Mouse (Mus musculus) midbrain, embryonic 15.5 days (tissue): ENCODE measurements around the gene Npas2. TPM values are rescaled to one million over a fixed set of nuclear protein-coding genes. Genes with fewer than 3 reads are reported as not detected.
A peak's percentile ranks its signal among the peaks of the same experiment; 100 is the strongest.

Source experiments
- ATAC-seq: fragments of 200-750 bp; cut with Nextera tagmentation; replicated peaks from 2 replicates; pipeline ENCODE4 v1.8.0; 2017; ENCODE audit warnings: moderate TSS enrichment
- H3K27ac ChIP-seq: fragments of 300-500 bp; sonication (generic); 2 replicates; pipeline ENCODE4 v1.5.1; 2015; ENCODE audit warnings: mild to moderate bottlenecking, inconsistent platforms
- H3K27me3 ChIP-seq: fragments of 300-500 bp; sonication (generic); replicated peaks from 2 replicates; pipeline ENCODE4 v1.6.1; 2015; ENCODE audit warnings: inconsistent platforms
- H3K36me3 ChIP-seq: fragments of 300-500 bp; sonication (generic); replicated peaks from 2 replicates; pipeline ENCODE4 v1.6.1; 2015; ENCODE audit warnings: inconsistent platforms
- H3K4me1 ChIP-seq: fragments of 300-500 bp; sonication (generic); 2 replicates; pipeline ENCODE4 v1.6.1; 2015; ENCODE audit warnings: inconsistent platforms
- H3K4me2 ChIP-seq: fragments of 300-500 bp; sonication (generic); 2 replicates; pipeline ENCODE4 v1.6.1; 2015; ENCODE audit warnings: inconsistent platforms, mild to moderate bottlenecking, moderate library complexity
- H3K4me3 ChIP-seq: fragments of 300-500 bp; sonication (generic); 2 replicates; pipeline ENCODE4 v1.5.1; 2015; ENCODE audit warnings: mild to moderate bottlenecking, inconsistent platforms
- H3K9ac ChIP-seq: fragments of 300-500 bp; sonication (generic); 2 replicates; pipeline ENCODE4 v1.6.1; 2015; ENCODE audit warnings: mild to moderate bottlenecking, inconsistent platforms
- H3K9me3 ChIP-seq: fragments of 300-500 bp; sonication (generic); 2 replicates; pipeline ENCODE4 v1.6.1; 2016; ENCODE audit warnings: inconsistent platforms
- whole genome bisulfite sequencing: fragments of 180-500 bp; shearing (Covaris S2); methylation state at CpG from one replicate; pipeline ENCODE4 v1.1.7; 2015; ENCODE audit warnings: mixed read lengths; 5-methylcytosine and 5-hydroxymethylcytosine counted together
- polyA plus RNA-seq: library from polyadenylated mRNA; unstranded; fragments of >200 nt; fragmentation: Nextera tagmentation; extraction: Ambion mirVana; gene quantifications from 2 replicates; pipeline ENCODE4 v1.2.1, GENCODE M21; 2015

Gene Npas2
- polyA plus RNA-seq, 1 experiment from 2014 or later: 0.65 TPM

GRCm38 (mm10) chr1:39298294-39298693 lies 104.8 kb downstream of the Npas2 start:
- no peaks in the 10 kb centered on the region for H3K4me1 ChIP-seq
- no peaks in the 10 kb centered on the region for H3K9me3 ChIP-seq
- no peak overlapping the region for H3K9ac ChIP-seq
- no peaks in the 10 kb centered on the region for H3K27me3 ChIP-seq
- no peaks in the 10 kb centered on the region for H3K36me3 ChIP-seq
- no peak overlapping the region for H3K4me2 ChIP-seq
- H3K4me3 ChIP-seq: no peak overlapping the region
- no peak overlapping the region for H3K27ac ChIP-seq
- 95% methylated on average over 9 of the region's 9 CpGs for WGBS
- ATAC-seq: no peak

DNA sequence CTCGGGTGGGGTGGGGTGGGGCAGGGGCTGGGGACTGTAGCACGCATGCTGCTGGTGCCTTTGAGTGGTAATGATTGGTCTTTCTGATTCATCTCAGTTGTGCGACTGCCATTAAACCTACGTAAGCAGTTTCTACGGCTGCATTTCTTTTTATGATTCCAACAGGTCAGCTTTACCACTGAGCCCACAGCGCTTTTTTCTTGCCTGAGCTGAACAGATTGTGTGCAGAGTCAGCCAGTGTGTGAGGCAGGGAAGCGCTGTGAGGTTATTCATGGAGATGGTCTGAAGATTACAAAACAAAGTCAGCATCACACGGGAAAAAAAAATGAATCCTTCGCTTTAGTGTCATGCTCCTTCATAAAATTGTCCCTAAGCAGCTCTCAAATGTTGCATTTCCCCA lies 106.7 kb downstream of the Npas2 start:
- H3K9me3 ChIP-seq: no peaks in the 10 kb centered on the region
- H3K4me2 ChIP-seq: no peak overlapping the region
- WGBS: 85% methylated on average over 9 of the region's 9 CpGs
- no peak overlapping the region for H3K9ac ChIP-seq
- no peaks in the 10 kb centered on the region for H3K36me3 ChIP-seq
- H3K4me3 ChIP-seq: no peak overlapping the region
- ATAC-seq: no peak
- H3K27ac ChIP-seq: no peak overlapping the region
- H3K27me3 ChIP-seq: no peaks in the 10 kb centered on the region
- H3K4me1 ChIP-seq: no peaks in the 10 kb centered on the region

GRCm38 (mm10) chr1:39300676-39301075 lies 107.1 kb downstream of the Npas2 start:
- WGBS: 89% methylated on average over 6 of the region's 6 CpGs

GRCm38 (mm10) chr1:39302246-39302645 lies 108.7 kb downstream of the Npas2 start:
- Histone ChIP-seq H3K9ac (no peak overlapping the region), H3K9me3 (no peaks in the 10 kb centered on the region), H3K4me1 (no peaks in the 10 kb centered on the region), H3K27ac (no peak overlapping the region), H3K4me2 (no peak overlapping the region), H3K36me3 (no peaks in the 10 kb centered on the region), H3K4me3 (no peak overlapping the region), H3K27me3 (no peaks in the 10 kb centered on the region)
- 92% methylated on average over 7 of the region's 7 CpGs for WGBS
- no peak for ATAC-seq

More at GRCm38 (mm10) chr1:39300676-39301075, 107.1 kb downstream of the Npas2 start:
- no peak overlapping the region for H3K4me3 ChIP-seq
- H3K4me1 ChIP-seq: no peaks in the 10 kb centered on the region
- H3K27me3 ChIP-seq: no peaks in the 10 kb centered on the region
- no peak for ATAC-seq
- H3K27ac ChIP-seq: no peak overlapping the region
- H3K36me3 ChIP-seq: no peaks in the 10 kb centered on the region
- H3K4me2 ChIP-seq: no peak overlapping the region
- no peaks in the 10 kb centered on the region for H3K9me3 ChIP-seq
- H3K9ac ChIP-seq: no peak overlapping the region

DNA sequence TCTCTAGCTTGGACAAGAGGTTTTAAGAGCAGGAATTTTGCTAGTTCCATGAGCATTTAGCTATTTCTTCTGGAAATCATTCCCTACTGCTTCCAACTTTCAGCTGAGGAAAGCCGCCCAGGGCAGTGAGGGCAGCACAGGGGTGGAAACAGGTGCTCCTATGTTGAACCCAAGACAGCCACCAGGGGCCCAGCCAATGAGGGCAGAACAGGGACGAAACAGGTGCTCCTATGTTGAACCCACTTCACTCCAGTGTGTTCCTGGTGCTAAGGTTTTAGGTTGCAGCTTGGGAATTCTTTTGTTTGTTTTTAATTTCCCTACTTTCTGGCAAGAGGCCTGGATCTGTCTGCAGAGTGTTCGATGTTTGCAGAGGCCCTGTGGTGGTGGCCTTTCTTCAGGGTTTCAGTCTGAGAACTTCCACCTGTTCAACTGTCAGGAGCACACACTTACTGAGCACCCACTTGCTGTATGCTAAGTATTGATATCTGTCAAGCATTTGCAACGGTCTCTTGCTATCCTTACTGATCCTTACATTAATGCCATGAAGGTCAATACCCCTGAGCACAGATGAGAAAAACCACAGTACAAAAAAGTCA lies 109.6 kb downstream of the Npas2 start:
- no peak overlapping the region for H3K9ac ChIP-seq
- H3K4me3 ChIP-seq: no peak overlapping the region
- H3K4me1 ChIP-seq: no peaks in the 10 kb centered on the region
- H3K9me3 ChIP-seq: no peaks in the 10 kb centered on the region
- WGBS: 79% methylated on average over 4 of the region's 4 CpGs
- H3K27me3 ChIP-seq: no peaks in the 10 kb centered on the region
- no peak overlapping the region for H3K4me2 ChIP-seq
- H3K36me3 ChIP-seq: no peaks in the 10 kb centered on the region
- ATAC-seq: no peak
- no peak overlapping the region for H3K27ac ChIP-seq

DNA sequence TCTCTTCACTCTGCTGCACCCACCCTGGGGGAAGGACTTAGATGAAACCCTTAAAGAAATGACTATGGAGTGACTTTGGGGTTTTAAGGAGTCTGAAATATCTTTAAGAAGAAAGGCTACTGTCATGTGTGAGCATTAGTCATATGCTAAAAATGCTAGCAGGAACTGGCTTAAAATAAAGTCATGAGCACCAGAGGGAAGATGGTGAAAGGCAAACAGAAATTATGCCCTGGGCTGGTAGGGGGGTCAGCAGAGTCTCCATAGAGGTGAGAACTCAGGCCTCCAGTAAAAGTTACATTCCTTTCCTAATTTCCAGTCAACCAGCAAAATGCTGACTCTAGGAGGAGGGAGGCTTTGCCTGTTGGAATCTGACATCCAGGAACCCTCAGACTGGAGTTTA lies 113.8 kb downstream of the Npas2 start:
- Histone ChIP-seq H3K4me2 (no peak overlapping the region), H3K9ac (no peak overlapping the region), H3K4me3 (no peak overlapping the region), H3K36me3 (no peaks in the 10 kb centered on the region), H3K9me3 (no peaks in the 10 kb centered on the region), H3K27me3 (no peaks in the 10 kb centered on the region), H3K4me1 (0 out of 2 replicates have a peak, but pooled peaks cover 2% of the 10 kb centered on the region), H3K27ac (no peak overlapping the region)
- ATAC-seq: no peak

DNA sequence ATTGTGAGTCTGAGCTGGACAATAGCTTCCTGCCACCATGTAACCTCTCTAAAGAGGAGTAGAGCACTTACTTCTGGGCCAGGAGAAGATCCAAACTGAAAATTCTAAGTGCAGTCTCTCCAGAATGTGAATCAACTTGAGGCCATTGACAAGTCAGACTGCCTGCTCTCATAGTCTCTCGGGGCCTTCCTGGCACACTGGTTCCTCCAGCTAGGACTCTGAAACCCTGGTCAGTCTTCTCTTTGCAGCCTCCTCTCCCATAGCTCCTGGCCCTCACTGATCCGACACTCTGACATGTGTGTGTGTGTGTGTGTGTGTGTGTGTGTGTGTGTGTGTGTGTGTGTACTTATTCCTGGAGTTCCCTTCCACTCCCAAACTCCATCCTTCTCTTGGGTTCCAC lies 114.4 kb downstream of the Npas2 start:
- Histone ChIP-seq H3K9me3 (no peaks in the 10 kb centered on the region), H3K4me1 (0 out of 2 replicates have a peak, but pooled peaks cover 7% of the 10 kb centered on the region), H3K36me3 (no peaks in the 10 kb centered on the region), H3K4me3 (no peak overlapping the region), H3K27me3 (no peaks in the 10 kb centered on the region), H3K4me2 (no peak overlapping the region), H3K27ac (no peak overlapping the region), H3K9ac (no peak overlapping the region)
- WGBS: 75% methylated on average over 2 of the region's 2 CpGs
- no peak for ATAC-seq

GRCm38 (mm10) chr1:39309548-39309947 lies 116.0 kb downstream of the Npas2 start:
- H3K27me3 ChIP-seq: no peaks in the 10 kb centered on the region
- no peaks in the 10 kb centered on the region for H3K9me3 ChIP-seq
- 94% methylated on average over 7 of the region's 7 CpGs for WGBS

DNA sequence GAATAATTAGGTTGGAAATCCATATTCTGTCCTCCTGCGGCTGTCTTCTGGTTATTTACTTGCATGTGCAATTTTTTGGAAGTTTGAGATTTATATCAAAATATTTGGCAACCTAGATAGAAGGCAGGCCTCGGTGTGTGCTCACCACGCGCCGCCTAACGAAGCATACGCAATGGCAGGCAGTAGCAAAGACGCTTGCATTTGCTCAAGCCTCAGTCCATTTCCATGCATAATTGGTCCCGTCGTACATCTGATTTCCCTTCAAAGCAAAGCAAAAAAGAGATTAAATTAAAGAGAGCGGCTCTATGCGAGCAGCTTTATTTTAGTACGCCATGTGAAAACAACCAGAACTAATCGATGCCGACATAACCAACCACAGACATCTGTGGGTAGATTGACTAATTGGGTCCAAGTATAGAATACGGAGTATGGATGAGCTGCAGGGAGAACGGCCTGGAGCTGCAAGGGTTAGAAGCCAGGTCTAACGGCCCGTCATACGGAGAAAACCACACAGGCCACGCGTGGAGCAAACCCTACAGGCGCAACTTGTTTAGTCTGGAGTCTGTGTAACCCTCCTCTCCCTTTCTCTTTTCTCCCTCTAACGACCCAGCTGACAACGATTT lies 118.9 kb downstream of the Npas2 start:
- no peak overlapping the region for H3K9ac ChIP-seq
- H3K27ac ChIP-seq: peak overlapping the region; percentile 20; the same call in 1 of the 2 replicates

More at GRCm38 (mm10) chr1:39309548-39309947, 116.0 kb downstream of the Npas2 start:
- ATAC-seq: no peak
- H3K36me3 ChIP-seq: no peaks in the 10 kb centered on the region
- 0 out of 2 replicates have a peak, but pooled peaks cover 7% of the 10 kb centered on the region for H3K4me1 ChIP-seq
- H3K4me3 ChIP-seq: no peak overlapping the region
- H3K27ac ChIP-seq: no peak overlapping the region
- no peak overlapping the region for H3K4me2 ChIP-seq
- no peak overlapping the region for H3K9ac ChIP-seq

DNA sequence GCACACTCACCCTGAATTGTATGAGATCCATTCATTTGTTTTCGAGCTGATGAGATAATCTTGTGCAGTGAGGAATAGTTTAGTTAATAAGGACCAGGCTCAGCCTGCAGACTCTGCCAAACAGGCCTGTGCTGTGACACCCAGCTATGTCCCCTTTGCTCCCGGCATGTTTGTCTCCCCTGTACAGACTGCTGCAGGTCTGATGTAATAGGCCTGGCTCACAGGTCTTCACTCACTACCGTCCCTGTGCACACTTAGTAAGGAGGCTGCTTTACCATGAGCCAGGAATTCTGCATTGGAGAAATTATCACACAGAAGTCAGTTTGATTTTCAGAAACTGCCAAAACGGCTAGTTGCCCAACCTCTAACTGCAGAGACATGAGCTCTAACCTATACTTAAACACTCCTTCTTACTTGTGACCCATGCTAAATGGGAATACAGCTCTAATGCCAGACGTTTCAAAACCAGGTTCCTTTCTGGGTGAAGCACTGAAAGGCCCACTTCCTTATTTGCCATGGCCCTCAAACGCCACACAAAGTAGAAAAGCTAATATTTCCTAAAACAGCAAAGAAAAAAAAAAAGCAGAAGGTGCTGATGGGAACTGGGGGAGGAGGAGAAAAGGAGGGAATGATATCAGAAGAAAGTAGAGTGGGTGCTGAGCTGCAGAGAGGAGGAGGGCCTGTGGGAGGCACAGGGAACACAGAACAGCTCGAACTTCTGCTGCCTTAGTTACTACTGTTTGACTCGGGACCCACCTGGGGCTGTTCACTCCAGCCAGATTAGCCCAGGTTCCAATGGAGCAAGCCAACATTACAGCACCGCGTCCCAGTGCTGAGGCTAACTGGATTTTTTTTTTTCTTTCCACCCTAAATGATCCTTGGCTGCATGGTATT lies 120.1 kb downstream of the Npas2 start:
- Histone ChIP-seq H3K36me3 (no peaks in the 10 kb centered on the region), H3K9me3 (no peaks in the 10 kb centered on the region), H3K27me3 (no peaks in the 10 kb centered on the region), H3K9ac (no peak overlapping the region), H3K4me1 (0 out of 2 replicates have a peak, but pooled peaks cover 7% of the 10 kb centered on the region), H3K4me3 (no peak overlapping the region), H3K4me2 (no peak overlapping the region), H3K27ac (no peak overlapping the region)
- no peak for ATAC-seq
- WGBS: 78% methylated on average over 10 of the region's 10 CpGs

More for the DNA sequence above, 118.9 kb downstream of the Npas2 start:
- Histone ChIP-seq H3K9me3 (no peaks in the 10 kb centered on the region), H3K4me2 (peak overlapping the region; percentile 27), H3K4me3 (0 out of 2 replicates have a peak overlapping the region, but pooled peaks have one; percentile 5), H3K4me1 (0 out of 2 replicates have a peak, but pooled peaks cover 7% of the 10 kb centered on the region), H3K36me3 (no peaks in the 10 kb centered on the region), H3K27me3 (no peaks in the 10 kb centered on the region)
- peak; percentile 73 for ATAC-seq
- WGBS: 33% methylated on average over 25 of the region's 25 CpGs

DNA sequence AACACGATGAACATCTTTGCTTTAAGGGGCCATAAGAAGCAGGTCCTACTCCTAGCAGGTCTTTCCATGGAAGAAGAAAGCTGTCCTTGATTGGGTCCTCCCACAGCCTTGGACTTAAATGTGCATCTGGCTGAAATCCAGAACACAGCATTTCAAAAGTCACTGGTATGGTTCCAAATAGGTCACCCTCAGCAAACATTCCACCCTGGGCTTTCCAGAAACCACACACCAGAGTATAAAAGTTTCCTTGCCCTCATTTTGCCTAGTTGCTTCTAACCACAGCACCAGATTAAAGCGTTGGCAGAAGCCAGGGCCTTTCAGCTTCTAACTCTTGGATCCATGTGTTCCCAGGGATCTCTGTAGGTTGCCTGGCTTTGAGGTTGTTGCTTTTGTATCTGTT lies 124.4 kb downstream of the Npas2 start:
- Histone ChIP-seq H3K27me3 (no peaks in the 10 kb centered on the region), H3K9me3 (no peaks in the 10 kb centered on the region), H3K27ac (no peak overlapping the region), H3K4me2 (no peak overlapping the region), H3K4me1 (no peaks in the 10 kb centered on the region), H3K9ac (no peak overlapping the region), H3K36me3 (no peaks in the 10 kb centered on the region), H3K4me3 (no peak overlapping the region)
- WGBS: 83% methylated on average over 2 of the region's 2 CpGs
- ATAC-seq: no peak

DNA sequence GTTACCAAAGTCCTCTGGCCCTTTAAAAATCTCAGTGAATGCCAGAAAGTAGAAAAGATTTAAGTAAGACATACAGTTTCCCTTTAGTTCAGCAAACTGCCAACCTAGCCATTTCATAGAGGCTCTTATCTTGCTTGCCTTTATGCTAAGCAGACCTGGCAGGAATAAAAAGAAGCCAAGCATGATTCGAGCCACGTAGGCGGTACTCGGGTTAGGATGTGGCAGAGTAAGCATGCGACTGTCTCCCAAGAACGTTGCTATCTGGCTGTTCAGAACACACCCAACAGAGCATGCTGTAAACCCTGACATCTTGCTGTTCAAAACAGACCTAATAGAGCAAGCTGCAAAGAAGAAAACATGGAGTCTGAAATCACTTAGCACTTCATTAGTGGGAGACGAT lies 125.3 kb downstream of the Npas2 start:
- Histone ChIP-seq H3K4me1 (no peaks in the 10 kb centered on the region), H3K27me3 (no peaks in the 10 kb centered on the region), H3K36me3 (no peaks in the 10 kb centered on the region), H3K9ac (no peak overlapping the region), H3K9me3 (no peaks in the 10 kb centered on the region), H3K27ac (no peak overlapping the region), H3K4me2 (no peak overlapping the region), H3K4me3 (no peak overlapping the region)
- ATAC-seq: no peak
- 85% methylated on average over 7 of the region's 7 CpGs for WGBS
